Mouse (Mus musculus): ENCODE results near the gene Tmem151a. TPM values are rescaled to one million over a fixed set of nuclear protein-coding genes. Genes with fewer than 3 reads are reported as not detected.

The Tmem151a gene
- polyA plus RNA-seq, 1 experiment from 2014 or later, result 2.9 TPM

GRCm38 (mm10) chr19:5072389-5073019, 12.8 kb downstream of the Tmem151a start:
- H3K4me3 ChIP-seq, result peak overlapping the region; percentile 59
- H3K36me3 ChIP-seq, result no peaks in the 10 kb centered on the region
- no peaks in the 10 kb centered on the region for H3K9me3 ChIP-seq
- peak overlapping the region; percentile 97 for H3K27ac ChIP-seq
- peak overlapping the region; percentile 44 for H3K9ac ChIP-seq
- peak overlapping the region; percentile 86 for H3K4me2 ChIP-seq (replicated peaks)
- peaks cover 10% of the 10 kb centered on the region for H3K27me3 ChIP-seq
- H3K4me1 ChIP-seq, result peaks cover 31% of the 10 kb centered on the region
- ATAC-seq (ENCODE audit: insufficient number of reproducible peaks, insufficient read depth, low FRiP score, low TSS enrichment), result 0 out of 2 replicates have a peak, but pooled peaks have one; percentile 1
- WGBS, result 2% methylated on average over 20 of the region's 20 CpGs

GRCm38 (mm10) chr19:5071545-5072369, 13.6 kb downstream of the Tmem151a start:
- Histone ChIP-seq H3K27ac (peak overlapping the region; percentile 97), H3K4me2 (replicated peaks) (peak overlapping the region; percentile 86), H3K27me3 (peaks cover 10% of the 10 kb centered on the region), H3K4me3 (peak overlapping the region; percentile 59), H3K4me1 (peaks cover 39% of the 10 kb centered on the region), H3K9me3 (no peaks in the 10 kb centered on the region), H3K36me3 (no peaks in the 10 kb centered on the region), H3K9ac (peak overlapping the region; percentile 44)
- WGBS, result under 1% methylated on average over 40 of the region's 40 CpGs
- peak; percentile 88 for ATAC-seq (ENCODE audit: insufficient number of reproducible peaks, insufficient read depth, low FRiP score, low TSS enrichment)

GRCm38 (mm10) chr19:5071077-5071476, 14.3 kb downstream of the Tmem151a start:
- H3K36me3 ChIP-seq, result no peaks in the 10 kb centered on the region
- no peak for ATAC-seq (ENCODE audit: insufficient number of reproducible peaks, insufficient read depth, low FRiP score, low TSS enrichment)
- H3K27me3 ChIP-seq, result peaks cover 10% of the 10 kb centered on the region
- H3K27ac ChIP-seq, result peak overlapping the region; percentile 97
- peaks cover 42% of the 10 kb centered on the region for H3K4me1 ChIP-seq
- peak overlapping the region; percentile 43; the same call in 1 of the 2 replicates for H3K9ac ChIP-seq
- H3K4me3 ChIP-seq, result peak overlapping the region; percentile 59
- H3K9me3 ChIP-seq, result no peaks in the 10 kb centered on the region
- peak overlapping the region; percentile 86 for H3K4me2 ChIP-seq (replicated peaks)
- 5% methylated on average over 11 of the region's 11 CpGs for WGBS

- no peaks in the 10 kb centered on the region for H3K9me3 ChIP-seq
- H3K9ac ChIP-seq, result no peak overlapping the region; the same call in 1 of the 2 replicates
- ATAC-seq (ENCODE audit: insufficient number of reproducible peaks, insufficient read depth, low FRiP score, low TSS enrichment), result no peak
- H3K27me3 ChIP-seq, result peaks cover 10% of the 10 kb centered on the region
- H3K4me1 ChIP-seq, result peaks cover 47% of the 10 kb centered on the region
- H3K4me3 ChIP-seq, result peak overlapping the region; percentile 59
- H3K27ac ChIP-seq, result peak overlapping the region; percentile 97
- H3K4me2 ChIP-seq (replicated peaks), result peak overlapping the region; percentile 86
- WGBS, result 81% methylated on average over 7 of the region's 7 CpGs
- no peaks in the 10 kb centered on the region for H3K36me3 ChIP-seq
These were observed 15.4 kb downstream of the Tmem151a start for GRCm38 (mm10) chr19:5069978-5070377.

GRCm38 (mm10) chr19:5069486-5069885, 15.8 kb downstream of the Tmem151a start:
- Histone ChIP-seq H3K4me1 (peaks cover 52% of the 10 kb centered on the region), H3K36me3 (no peaks in the 10 kb centered on the region), H3K4me2 (replicated peaks) (peak overlapping the region; percentile 86), H3K9ac (0 out of 2 replicates have a peak overlapping the region, but pooled peaks have one; percentile 81), H3K27ac (peak overlapping the region; percentile 97), H3K4me3 (peak overlapping the region; percentile 59), H3K9me3 (no peaks in the 10 kb centered on the region), H3K27me3 (peaks cover 10% of the 10 kb centered on the region)
- WGBS, result 81% methylated on average over 5 of the region's 5 CpGs
- no peak for ATAC-seq (ENCODE audit: insufficient number of reproducible peaks, insufficient read depth, low FRiP score, low TSS enrichment)

- no peaks in the 10 kb centered on the region for H3K9me3 ChIP-seq
- 42% methylated on average over 21 of the region's 21 CpGs for WGBS
- peak overlapping the region; percentile 86 for H3K4me2 ChIP-seq (replicated peaks)
- H3K27me3 ChIP-seq, result peaks cover 10% of the 10 kb centered on the region
- peak overlapping the region; percentile 97 for H3K27ac ChIP-seq
- peak overlapping the region; percentile 59 for H3K4me3 ChIP-seq
- peaks cover 53% of the 10 kb centered on the region for H3K4me1 ChIP-seq
- peak overlapping the region; percentile 81 for H3K9ac ChIP-seq
- no peaks in the 10 kb centered on the region for H3K36me3 ChIP-seq
- ATAC-seq (ENCODE audit: insufficient number of reproducible peaks, insufficient read depth, low FRiP score, low TSS enrichment), result no peak
These were observed 16.6 kb downstream of the Tmem151a start for GRCm38 (mm10) chr19:5068570-5069234.

- Histone ChIP-seq H3K27me3 (peaks cover 10% of the 10 kb centered on the region), H3K4me1 (peaks cover 53% of the 10 kb centered on the region), H3K9ac (peak within 1 kb of the TSS; percentile 81), H3K9me3 (no peaks in the 10 kb centered on the region), H3K27ac (peak within 1 kb of the TSS; percentile 97), H3K4me3 (peak within 1 kb of the TSS; percentile 59), H3K36me3 (no peaks in the 10 kb centered on the region), H3K4me2 (replicated peaks) (peak within 1 kb of the TSS; percentile 86)
- ATAC-seq (ENCODE audit: insufficient number of reproducible peaks, insufficient read depth, low FRiP score, low TSS enrichment), result peak; percentile 33
- WGBS, result 1% methylated on average over 55 of the region's 56 CpGs
These were observed 17.3 kb downstream of the Tmem151a start, which contains the start of gene Cd248 for GRCm38 (mm10) chr19:5067867-5068569. Cd248 (plus strand) TSS chr19:5068078.

GRCm38 (mm10) chr19:5067040-5067799, 18.1 kb downstream of the Tmem151a start:
- H3K4me3 ChIP-seq, result peak overlapping the region; percentile 59
- H3K9ac ChIP-seq, result peak overlapping the region; percentile 81
- peaks cover 10% of the 10 kb centered on the region for H3K27me3 ChIP-seq
- 4% methylated on average over 15 of the region's 15 CpGs for WGBS
- H3K9me3 ChIP-seq, result no peaks in the 10 kb centered on the region
- ATAC-seq (ENCODE audit: insufficient number of reproducible peaks, insufficient read depth, low FRiP score, low TSS enrichment), result no peak
- peak overlapping the region; percentile 86 for H3K4me2 ChIP-seq (replicated peaks)
- peak overlapping the region; percentile 97 for H3K27ac ChIP-seq
- H3K36me3 ChIP-seq, result no peaks in the 10 kb centered on the region
- peaks cover 53% of the 10 kb centered on the region for H3K4me1 ChIP-seq

- peaks cover 8% of the 10 kb centered on the region for H3K27me3 ChIP-seq
- H3K4me1 ChIP-seq, result peaks cover 54% of the 10 kb centered on the region
- H3K4me3 ChIP-seq, result no peak overlapping the region
- peak overlapping the region; percentile 41 for H3K27ac ChIP-seq
- no peaks in the 10 kb centered on the region for H3K36me3 ChIP-seq
- 69% methylated on average over 7 of the region's 7 CpGs for WGBS
- no peak for ATAC-seq (ENCODE audit: insufficient number of reproducible peaks, insufficient read depth, low FRiP score, low TSS enrichment)
- no peaks in the 10 kb centered on the region for H3K9me3 ChIP-seq
- H3K4me2 ChIP-seq (replicated peaks), result no peak overlapping the region
- H3K9ac ChIP-seq, result 0 out of 2 replicates have a peak overlapping the region, but pooled peaks have one; percentile 7
These were observed 20.2 kb downstream of the Tmem151a start for GRCm38 (mm10) chr19:5065104-5065503.

GRCm38 (mm10) chr19:5062446-5062845, 22.9 kb downstream of the Tmem151a start:
- Histone ChIP-seq H3K4me2 (replicated peaks) (no peak overlapping the region), H3K27ac (no peak overlapping the region), H3K27me3 (no peaks in the 10 kb centered on the region), H3K4me1 (peaks cover 57% of the 10 kb centered on the region), H3K4me3 (no peak overlapping the region), H3K9ac (no peak overlapping the region), H3K36me3 (no peaks in the 10 kb centered on the region), H3K9me3 (no peaks in the 10 kb centered on the region)
- WGBS, result 33% methylated on average over 6 of the region's 6 CpGs
- no peak for ATAC-seq (ENCODE audit: insufficient number of reproducible peaks, insufficient read depth, low FRiP score, low TSS enrichment)

Measured in embryonic facial prominence, embryonic 12.5 days (tissue).